Mouse (Mus musculus): ENCODE data around the gene Tmem231. TPM values are rescaled to one million over a fixed set of nuclear protein-coding genes. Genes with fewer than 3 reads are reported as not detected.

Gene Tmem231
- polyA plus RNA-seq, 1 experiment from 2014 or later, result 3.9 TPM

GRCm38 (mm10) chr8:111876355-111876948, 57.2 kb downstream of the Tmem231 start, which contains the start of gene Tmem170:
Tmem170 (minus strand) TSS chr8:111876750.
- Histone ChIP-seq H3K4me1 (replicated peaks) (0 out of 2 replicates have a peak, but pooled peaks cover 3% of the 10 kb centered on the region), H3K27ac (peak within 1 kb of the TSS; percentile 87), H3K9me3 (replicated peaks) (no peaks in the 10 kb centered on the region), H3K4me3 (peak within 1 kb of the TSS; percentile 90), H3K4me2 (peak within 1 kb of the TSS; percentile 83), H3K36me3 (no peaks in the 10 kb centered on the region), H3K27me3 (no peaks in the 10 kb centered on the region), H3K9ac (peak within 1 kb of the TSS; percentile 76)
- under 1% methylated on average over 45 of the region's 53 CpGs for WGBS
- ATAC-seq (replicated peaks; ENCODE audit: insufficient number of reproducible peaks, insufficient read depth, low FRiP score, low read depth), result peak; percentile 97

GRCm38 (mm10) chr8:111875758-111876157, 57.9 kb downstream of the Tmem231 start:
- Histone ChIP-seq H3K36me3 (no peaks in the 10 kb centered on the region), H3K9ac (peak overlapping the region; percentile 76), H3K4me2 (peak overlapping the region; percentile 83), H3K4me3 (peak overlapping the region; percentile 90), H3K4me1 (replicated peaks) (0 out of 2 replicates have a peak, but pooled peaks cover 3% of the 10 kb centered on the region), H3K27ac (peak overlapping the region; percentile 87), H3K27me3 (no peaks in the 10 kb centered on the region), H3K9me3 (replicated peaks) (no peaks in the 10 kb centered on the region)
- ATAC-seq (replicated peaks; ENCODE audit: insufficient number of reproducible peaks, insufficient read depth, low FRiP score, low read depth), result no peak
- 14% methylated on average over 9 of the region's 9 CpGs for WGBS

GRCm38 (mm10) chr8:111871278-111871677, 62.4 kb downstream of the Tmem231 start:
- Histone ChIP-seq H3K4me2 (no peak overlapping the region), H3K36me3 (no peaks in the 10 kb centered on the region), H3K27me3 (no peaks in the 10 kb centered on the region), H3K4me3 (no peak overlapping the region), H3K9ac (no peak overlapping the region), H3K9me3 (replicated peaks) (no peaks in the 10 kb centered on the region), H3K27ac (no peak overlapping the region), H3K4me1 (replicated peaks) (0 out of 2 replicates have a peak, but pooled peaks cover 3% of the 10 kb centered on the region)
- ATAC-seq (replicated peaks; ENCODE audit: insufficient number of reproducible peaks, insufficient read depth, low FRiP score, low read depth), result no peak
- WGBS, result 86% methylated on average over 3 of the region's 3 CpGs

- no peak for ATAC-seq (replicated peaks; ENCODE audit: insufficient number of reproducible peaks, insufficient read depth, low FRiP score, low read depth)
- no peak overlapping the region for H3K9ac ChIP-seq
- no peaks in the 10 kb centered on the region for H3K27me3 ChIP-seq
- no peaks in the 10 kb centered on the region for H3K4me1 ChIP-seq (replicated peaks)
- peaks cover 7% of the 10 kb centered on the region for H3K36me3 ChIP-seq
- 76% methylated on average over 2 of the region's 3 CpGs for WGBS
- H3K4me2 ChIP-seq, result no peak overlapping the region
- H3K9me3 ChIP-seq (replicated peaks), result no peaks in the 10 kb centered on the region
- H3K27ac ChIP-seq, result no peak overlapping the region
- H3K4me3 ChIP-seq, result no peak overlapping the region
Observed at GRCm38 (mm10) chr8:111870379-111870778, 63.3 kb downstream of the Tmem231 start.

- no peak for ATAC-seq (replicated peaks; ENCODE audit: insufficient number of reproducible peaks, insufficient read depth, low FRiP score, low read depth)
Observed at GRCm38 (mm10) chr8:111868664-111869063, 65.0 kb downstream of the Tmem231 start.

GRCm38 (mm10) chr8:111865857-111866256, 67.8 kb downstream of the Tmem231 start:
- no peak overlapping the region for H3K9ac ChIP-seq
- H3K36me3 ChIP-seq, result peaks cover 10% of the 10 kb centered on the region
- no peak overlapping the region for H3K27ac ChIP-seq
- 73% methylated on average over 6 of the region's 6 CpGs for WGBS
- H3K4me2 ChIP-seq, result no peak overlapping the region
- H3K4me1 ChIP-seq (replicated peaks), result no peaks in the 10 kb centered on the region
- H3K9me3 ChIP-seq (replicated peaks), result no peaks in the 10 kb centered on the region
- ATAC-seq (replicated peaks; ENCODE audit: insufficient number of reproducible peaks, insufficient read depth, low FRiP score, low read depth), result no peak
- no peaks in the 10 kb centered on the region for H3K27me3 ChIP-seq
- no peak overlapping the region for H3K4me3 ChIP-seq

More at GRCm38 (mm10) chr8:111868664-111869063, 65.0 kb downstream of the Tmem231 start:
- Histone ChIP-seq H3K9ac (no peak overlapping the region), H3K4me1 (replicated peaks) (no peaks in the 10 kb centered on the region), H3K27ac (no peak overlapping the region), H3K4me2 (no peak overlapping the region), H3K4me3 (no peak overlapping the region), H3K27me3 (no peaks in the 10 kb centered on the region), H3K9me3 (replicated peaks) (no peaks in the 10 kb centered on the region), H3K36me3 (peaks cover 10% of the 10 kb centered on the region)
- WGBS, result 55% methylated on average over 2 of the region's 2 CpGs

- no peaks in the 10 kb centered on the region for H3K27me3 ChIP-seq
- peaks cover 10% of the 10 kb centered on the region for H3K36me3 ChIP-seq
- no peak overlapping the region for H3K4me2 ChIP-seq
- no peak overlapping the region for H3K4me3 ChIP-seq
- no peak overlapping the region for H3K27ac ChIP-seq
- H3K9me3 ChIP-seq (replicated peaks), result no peaks in the 10 kb centered on the region
- no peak overlapping the region for H3K9ac ChIP-seq
- ATAC-seq (replicated peaks; ENCODE audit: insufficient number of reproducible peaks, insufficient read depth, low FRiP score, low read depth), result no peak
- 83% methylated on average over 8 of the region's 8 CpGs for WGBS
- no peaks in the 10 kb centered on the region for H3K4me1 ChIP-seq (replicated peaks)
Observed at GRCm38 (mm10) chr8:111865130-111865852, 68.4 kb downstream of the Tmem231 start.

- H3K4me2 ChIP-seq, result no peak overlapping the region
- no peak for ATAC-seq (replicated peaks; ENCODE audit: insufficient number of reproducible peaks, insufficient read depth, low FRiP score, low read depth)
- no peaks in the 10 kb centered on the region for H3K4me1 ChIP-seq (replicated peaks)
- no peak overlapping the region for H3K9ac ChIP-seq
- peaks cover 10% of the 10 kb centered on the region for H3K36me3 ChIP-seq
- no peaks in the 10 kb centered on the region for H3K9me3 ChIP-seq (replicated peaks)
- WGBS, result 85% methylated on average over 8 of the region's 8 CpGs
- H3K4me3 ChIP-seq, result no peak overlapping the region
- H3K27ac ChIP-seq, result no peak overlapping the region
- H3K27me3 ChIP-seq, result no peaks in the 10 kb centered on the region
Observed at GRCm38 (mm10) chr8:111864648-111865047, 69.0 kb downstream of the Tmem231 start.

GRCm38 (mm10) chr8:111863280-111863679, 70.4 kb downstream of the Tmem231 start:
- no peak for ATAC-seq (replicated peaks; ENCODE audit: insufficient number of reproducible peaks, insufficient read depth, low FRiP score, low read depth)
- Histone ChIP-seq H3K9me3 (replicated peaks) (no peaks in the 10 kb centered on the region), H3K4me3 (no peak overlapping the region), H3K9ac (no peak overlapping the region), H3K4me1 (replicated peaks) (no peaks in the 10 kb centered on the region), H3K27me3 (no peaks in the 10 kb centered on the region), H3K36me3 (peaks cover 10% of the 10 kb centered on the region), H3K27ac (no peak overlapping the region), H3K4me2 (no peak overlapping the region)
- 76% methylated on average over 4 of the region's 4 CpGs for WGBS

Data from heart, embryonic 15.5 days (tissue).